Mouse (Mus musculus) stomach, embryonic 16.5 days (tissue): ENCODE measurements around the gene Ppie. TPM values are rescaled to one million over a fixed set of nuclear protein-coding genes. Genes with fewer than 3 reads are reported as not detected.
A peak's percentile ranks its signal among the peaks of the same experiment; 100 is the strongest.
"Not testable (repeated sequence)": the region's sequence is repeated elsewhere in the genome, so short reads cannot be mapped to it uniquely, and the experiment has no call there.

Source experiments
- ATAC-seq: fragments of 200-750 bp; cut with Nextera tagmentation; 2 replicates; pipeline ENCODE4 v1.8.0; 2017; ENCODE audit warnings: moderate number of reproducible peaks, moderate TSS enrichment; ENCODE audit not compliant: insufficient read depth, low FRiP score
- H3K27ac ChIP-seq: fragments of 300-500 bp; sonication (generic); 2 replicates; pipeline ENCODE4 v1.5.1; 2014; ENCODE audit warnings: low read length
- H3K27me3 ChIP-seq: fragments of 300-500 bp; sonication (generic); 2 replicates; pipeline ENCODE4 v1.6.1; 2014; ENCODE audit warnings: low read length, control low read depth, mixed read lengths; ENCODE audit not compliant: control insufficient read depth, insufficient read depth
- H3K36me3 ChIP-seq: fragments of 300-500 bp; sonication (generic); 2 replicates; pipeline ENCODE4 v1.6.1; 2014; ENCODE audit warnings: low read length; ENCODE audit not compliant: control insufficient read depth, insufficient read depth
- H3K4me1 ChIP-seq: fragments of 300-500 bp; sonication (generic); 2 replicates; pipeline ENCODE4 v1.6.1; 2014; ENCODE audit warnings: low read length, control low read depth, mixed read lengths; ENCODE audit not compliant: control insufficient read depth, insufficient read depth
- H3K4me2 ChIP-seq: fragments of 300-500 bp; sonication (generic); 2 replicates; pipeline ENCODE4 v1.6.1; 2014; ENCODE audit warnings: low read depth, low read length, mixed read lengths
- H3K4me3 ChIP-seq: fragments of 300-500 bp; sonication (generic); replicated peaks from 2 replicates; pipeline ENCODE4 v1.5.1; 2014; ENCODE audit warnings: mild to moderate bottlenecking, low read length
- H3K9ac ChIP-seq: fragments of 300-500 bp; sonication (generic); 2 replicates; pipeline ENCODE4 v1.6.1; 2014; ENCODE audit warnings: low read length
- H3K9me3 ChIP-seq: fragments of 300-500 bp; sonication (generic); replicated peaks from 2 replicates; pipeline ENCODE4 v1.6.1; 2016; ENCODE audit warnings: low read length, control low read depth; ENCODE audit not compliant: control insufficient read depth
- WGBS: fragments of 180-500 bp; shearing (Covaris S2); extraction: QIAGEN DNeasy Blood & Tissue Kit; methylation state at CpG from one replicate; pipeline ENCODE4 v1.1.7; 2014; 5-methylcytosine and 5-hydroxymethylcytosine counted together
- polyA plus RNA-seq: library from polyadenylated mRNA; unstranded; fragments of >200 nt; fragmentation: Nextera tagmentation; extraction: Ambion mirVana; gene quantifications from 2 replicates; pipeline ENCODE4 v1.2.1, GENCODE M21; 2015

Ppie gene
- polyA plus RNA-seq: 79.4 and 85.4 TPM in 2 replicates

GRCm38 (mm10) chr4:123139513-123140154, at the start of gene Ppie:
Gene Ppie, minus strand, starts transcription at chr4:123139951.
- Histone ChIP-seq H3K4me1 (peaks cover 10% of the 10 kb centered on the region), H3K9ac (peak within 1 kb of the TSS; percentile 76), H3K4me2 (peak within 1 kb of the TSS; percentile 84), H3K4me3 (peak within 1 kb of the TSS; percentile 65), H3K27ac (peak within 1 kb of the TSS; percentile 88), H3K9me3 (no peaks in the 10 kb centered on the region), H3K27me3 (no peaks in the 10 kb centered on the region), H3K36me3 (0 out of 2 replicates have a peak, but pooled peaks cover 6% of the 10 kb centered on the region)
- peak; percentile 98 for ATAC-seq
- WGBS: under 1% methylated on average over 34 of the region's 34 CpGs

- no peak for ATAC-seq
- H3K4me3 ChIP-seq: no peak overlapping the region
- no peak overlapping the region for H3K4me2 ChIP-seq
- 44% methylated on average over 3 of the region's 3 CpGs for WGBS
- H3K9ac ChIP-seq: no peak overlapping the region
- peaks cover 51% of the 10 kb centered on the region for H3K27me3 ChIP-seq
- H3K27ac ChIP-seq: no peak overlapping the region
- H3K4me1 ChIP-seq: peaks cover 10% of the 10 kb centered on the region
- H3K36me3 ChIP-seq: no peaks in the 10 kb centered on the region
- no peaks in the 10 kb centered on the region for H3K9me3 ChIP-seq
Measured at GRCm38 (mm10) chr4:123184816-123185215, 45.1 kb upstream of the Ppie start.

- Histone ChIP-seq H3K4me1 (peaks cover 10% of the 10 kb centered on the region), H3K4me2 (peak overlapping the region; percentile 78), H3K36me3 (no peaks in the 10 kb centered on the region), H3K27ac (no peak overlapping the region), H3K27me3 (peaks cover 51% of the 10 kb centered on the region), H3K9me3 (no peaks in the 10 kb centered on the region), H3K4me3 (peak overlapping the region; percentile 51), H3K9ac (peak overlapping the region; percentile 60)
- WGBS: 10% methylated on average over 44 of the region's 44 CpGs
- peak; percentile 84 for ATAC-seq
Measured at GRCm38 (mm10) chr4:123183239-123184056, 43.7 kb upstream of the Ppie start.

- peak within 1 kb of the TSS; percentile 60 for H3K9ac ChIP-seq
- H3K4me3 ChIP-seq: peak within 1 kb of the TSS; percentile 51
- peaks cover 51% of the 10 kb centered on the region for H3K27me3 ChIP-seq
- H3K27ac ChIP-seq: no peak within 1 kb of the TSS
- peak; percentile 66; the same call in 1 of the 2 replicates for ATAC-seq
- WGBS: under 1% methylated on average over 42 of the region's 44 CpGs
- H3K4me2 ChIP-seq: peak within 1 kb of the TSS; percentile 78
- no peaks in the 10 kb centered on the region for H3K36me3 ChIP-seq
- no peaks in the 10 kb centered on the region for H3K9me3 ChIP-seq
- H3K4me1 ChIP-seq: peaks cover 10% of the 10 kb centered on the region
Measured at GRCm38 (mm10) chr4:123182328-123183238, 42.8 kb upstream of the Ppie start, which contains the start of gene Hpcal4. Gene Hpcal4, plus strand, starts transcription at chr4:123183227.

- no peak overlapping the region for H3K4me2 ChIP-seq
- H3K27me3 ChIP-seq: peaks cover 7% of the 10 kb centered on the region; the same call in 1 of the 2 replicates
- ATAC-seq: no peak
- no peak overlapping the region for H3K9ac ChIP-seq
- H3K4me3 ChIP-seq: no peak overlapping the region
- H3K36me3 ChIP-seq: no peaks in the 10 kb centered on the region
- H3K4me1 ChIP-seq: no peaks in the 10 kb centered on the region
- no peak overlapping the region for H3K27ac ChIP-seq
- no peaks in the 10 kb centered on the region for H3K9me3 ChIP-seq
Measured at GRCm38 (mm10) chr4:123171811-123172210, 32.1 kb upstream of the Ppie start.

GRCm38 (mm10) chr4:123164157-123164556, 24.4 kb upstream of the Ppie start:
- Histone ChIP-seq H3K4me2 (no peak overlapping the region), H3K9ac (no peak overlapping the region), H3K36me3 (no peaks in the 10 kb centered on the region), H3K27ac (no peak overlapping the region), H3K9me3 (0 out of 2 replicates have a peak, but pooled peaks cover 3% of the 10 kb centered on the region), H3K4me1 (peaks cover 7% of the 10 kb centered on the region; the same call in 1 of the 2 replicates), H3K27me3 (no peaks in the 10 kb centered on the region), H3K4me3 (no peak overlapping the region)
- no peak for ATAC-seq
- 57% methylated on average over 15 of the region's 15 CpGs for WGBS

- peak overlapping the region; percentile 39; the same call in 1 of the 2 replicates for H3K9ac ChIP-seq
- H3K27ac ChIP-seq: no peak overlapping the region
- WGBS: 13% methylated on average over 15 of the region's 15 CpGs
- peak overlapping the region; percentile 39 for H3K4me2 ChIP-seq
- no peaks in the 10 kb centered on the region for H3K36me3 ChIP-seq
- ATAC-seq: no peak
- H3K4me1 ChIP-seq: peaks cover 7% of the 10 kb centered on the region; the same call in 1 of the 2 replicates
- no peaks in the 10 kb centered on the region for H3K27me3 ChIP-seq
- H3K9me3 ChIP-seq: 0 out of 2 replicates have a peak, but pooled peaks cover 3% of the 10 kb centered on the region
- 0 out of 2 replicates have a peak overlapping the region, but pooled peaks have one; percentile 10 for H3K4me3 ChIP-seq
Measured at GRCm38 (mm10) chr4:123162305-123162917, 22.7 kb upstream of the Ppie start.

- H3K27me3 ChIP-seq, H3K4me2 ChIP-seq, H3K9me3 ChIP-seq, H3K36me3 ChIP-seq, H3K9ac ChIP-seq, H3K4me1 ChIP-seq, H3K4me3 ChIP-seq, H3K27ac ChIP-seq, ATAC-seq: not testable (repeated sequence)
- WGBS: 68% methylated on average over 3 of the region's 3 CpGs
Measured at GRCm38 (mm10) chr4:123161251-123161650, 21.5 kb upstream of the Ppie start.
